Mouse (Mus musculus) frontal cortex, postnatal 14 days (tissue): ENCODE measurements around the gene Lamp5.

ENCODE experiments used
- DNase-seq, 2 experiments: peaks; one replicate each; pipeline ENCODE4 v3.0.0; 2022; ENCODE audit warnings: low spot score in 2 of 2

Gene Lamp5

GRCm38 (mm10) chr2:136051688-136052289 lies at the start of gene Lamp5:
Gene Lamp5 (plus strand): TSS chr2:136052239.
- no peak for DNase-seq

GRCm38 (mm10) chr2:136003836-136004235 lies 48.2 kb upstream of the Lamp5 start:
- DNase-seq = no peak

- no peak for DNase-seq
Measured at GRCm38 (mm10) chr2:136006280-136006679, 45.8 kb upstream of the Lamp5 start.

GRCm38 (mm10) chr2:136012759-136013158 lies 39.3 kb upstream of the Lamp5 start:
- no peak for DNase-seq

- DNase-seq = no peak
Measured at GRCm38 (mm10) chr2:136048464-136048863, 3.6 kb upstream of the Lamp5 start.

GRCm38 (mm10) chr2:136050793-136051615 lies 1.0 kb upstream of the Lamp5 start:
- DNase-seq = no peak

- no peak for DNase-seq
Measured at GRCm38 (mm10) chr2:136057861-136058331, 5.9 kb downstream of the Lamp5 start.

GRCm38 (mm10) chr2:136058398-136058797 lies 6.4 kb downstream of the Lamp5 start:
- no peak for DNase-seq

- DNase-seq = no peak
Measured at GRCm38 (mm10) chr2:136059029-136059669, 7.1 kb downstream of the Lamp5 start.

- no peak for DNase-seq
Measured at GRCm38 (mm10) chr2:136064356-136064755, 12.3 kb downstream of the Lamp5 start.

- DNase-seq = no peak
Measured at GRCm38 (mm10) chr2:136095978-136096377, 43.9 kb downstream of the Lamp5 start.

GRCm38 (mm10) chr2:136097143-136097542 lies 45.1 kb downstream of the Lamp5 start:
- no peak for DNase-seq

- no peak for DNase-seq
Measured at GRCm38 (mm10) chr2:136107597-136107996, 55.6 kb downstream of the Lamp5 start.

GRCm38 (mm10) chr2:136108124-136109037 lies 56.3 kb downstream of the Lamp5 start:
- no peak for DNase-seq

- peak in 1 of 2 experiments; percentile 14 for DNase-seq
Measured at GRCm38 (mm10) chr2:136109038-136109363, 57.0 kb downstream of the Lamp5 start.

- no peak for DNase-seq
Measured at GRCm38 (mm10) chr2:136113374-136113773, 61.3 kb downstream of the Lamp5 start.

- DNase-seq = no peak
Measured at GRCm38 (mm10) chr2:136118006-136118405, 66.0 kb downstream of the Lamp5 start.
